8 mouse cellular contexts compared by ENCODE assay signal in genomic region chr11:48771691-48772090, GRCm38 (mm10). TPM values are rescaled to one million over a fixed set of nuclear protein-coding genes. Genes with fewer than 3 reads are reported as not detected.
A peak's percentile ranks its signal among the peaks of the same experiment; 100 is the strongest.
DNase-seq lines count a peak whose midpoint lies in the region; ATAC-seq and TF ChIP-seq lines count a peak whose summit lies in the region.

No protein-coding gene starts in this region.

- H3K4me1 ChIP-seq in kidney, postnatal 0 days (replicated peaks; ENCODE audit: insufficient read depth, low read length) = no peaks in the 10 kb centered on the region
- H3K4me1 ChIP-seq in CH12.LX (ENCODE audit: control insufficient read depth in 1 of 2, insufficient read depth in 2 of 2) = peaks cover 9 to 21% of the 10 kb centered on the region in 2 experiments
- no peaks in the 10 kb centered on the region; the same call in 1 of the 2 replicates for H3K4me1 ChIP-seq in lung, postnatal 0 days (ENCODE audit: insufficient read depth, low read depth, low read length)

- H3K4me3 ChIP-seq in kidney, postnatal 0 days (replicated peaks; ENCODE audit: low read depth, low read length) = no peak overlapping the region
- H3K4me3 ChIP-seq in CH12.LX (replicated peaks in 1 of 3; ENCODE audit: low read depth in 2 of 3, low read length in 2 of 3, poor library complexity in 1 of 3) = no peak overlapping the region
- no peak overlapping the region for H3K4me3 ChIP-seq in lung, postnatal 0 days (ENCODE audit: low read depth, low read length)

- WGBS in kidney, postnatal 0 days = 14% methylated on average over 2 of the region's 2 CpGs
- WGBS in lung, postnatal 0 days = 14% methylated on average over 2 of the region's 2 CpGs

- TF ChIP-seq EP300 in CH12.LX (IDR thresholded peaks at IDR 0.05; ENCODE audit: low read length) = no peak
- no peak for TF ChIP-seq EP300 in lung, postnatal 0 days (IDR thresholded peaks at IDR 0.05)

- H3K9me3 ChIP-seq in kidney, postnatal 0 days (replicated peaks; ENCODE audit: low read length) = no peaks in the 10 kb centered on the region
- no peaks in the 10 kb centered on the region for H3K9me3 ChIP-seq in CH12.LX (replicated peaks; ENCODE audit: low read length)
- H3K9me3 ChIP-seq in lung, postnatal 0 days (ENCODE audit: low read length) = no peaks in the 10 kb centered on the region

- peak; percentile 63 for TF ChIP-seq RAD21 in CH12.LX (IDR thresholded peaks at IDR 0.05; ENCODE audit: low read depth, low read length)

- H3K79me2 ChIP-seq in CH12.LX (replicated peaks; ENCODE audit: control insufficient read depth, extremely low read depth, insufficient read depth, poor library complexity, severe bottlenecking) = no peaks in the 10 kb centered on the region

- no peak for TF ChIP-seq POLR2A in CH12.LX (IDR thresholded peaks at IDR 0.05; ENCODE audit: low read depth, low read length)

- no peaks in the 10 kb centered on the region for H3K36me3 ChIP-seq in kidney, postnatal 0 days (ENCODE audit: insufficient read depth, low read length)
- no peaks in the 10 kb centered on the region for H3K36me3 ChIP-seq in CH12.LX (replicated peaks in 1 of 2; ENCODE audit: control insufficient read depth in 1 of 2, insufficient read depth in 1 of 2, low read length in 1 of 2)
- no peaks in the 10 kb centered on the region for H3K36me3 ChIP-seq in lung, postnatal 0 days (ENCODE audit: insufficient read depth, low read length)

- no peak overlapping the region for H3K9ac ChIP-seq in kidney, postnatal 0 days (ENCODE audit: low read depth, low read length)
- no peak overlapping the region for H3K9ac ChIP-seq in CH12.LX (ENCODE audit: insufficient read depth, low read depth)
- no peak overlapping the region for H3K9ac ChIP-seq in lung, postnatal 0 days (replicated peaks; ENCODE audit: low read depth)

- in situ Hi-C loops in CH12.LX (cut with MboI; ENCODE audit: low pct_ligation_motif_present, low pct_unique_long_range_greater_than_20kb, low sequenced_read_pairs) = loop anchor here (25.0 kb wide), 1 partner anchor 509 kb away; no protein-coding TSS in a partner anchor

- TF ChIP-seq CTCF in kidney, postnatal 0 days (IDR thresholded peaks at IDR 0.05; ENCODE audit: low read depth) = peak; percentile 81
- peak; percentile 69 to 87 for TF ChIP-seq CTCF in CH12.LX (conservative IDR thresholded peaks at IDR 0.05 in 1 of 2, IDR thresholded peaks at IDR 0.05 in 1 of 2; ENCODE audit: low read depth in 2 of 2, low read length in 2 of 2)
- TF ChIP-seq CTCF in lung, postnatal 0 days (IDR thresholded peaks at IDR 0.05) = peak; percentile 72

- H3K4me2 ChIP-seq in kidney, postnatal 0 days (ENCODE audit: low read length) = no peak overlapping the region
- no peak overlapping the region for H3K4me2 ChIP-seq in CH12.LX (ENCODE audit: insufficient read depth, low read depth, poor library complexity, severe bottlenecking)
- no peak overlapping the region for H3K4me2 ChIP-seq in lung, postnatal 0 days (replicated peaks; ENCODE audit: low read depth, low read length)

- dilution Hi-C loops in CH12.LX (cut with MboI; ENCODE audit: extremely low pct_ligation_motif_present, extremely low pct_unique_long_range_greater_than_20kb, low sequenced_read_pairs) = no loop called here

- no peak for ATAC-seq in kidney, postnatal 0 days (replicated peaks; ENCODE audit: low FRiP score, low read depth)
- ATAC-seq in lung, postnatal 0 days = no peak
- no peak for ATAC-seq in inflammation-experienced regulatory T-cells, adult 6 months

- DNase-seq in kidney, postnatal 0 days (ENCODE audit: low spot score) = peak; percentile 65
- DNase-seq in kidney, postnatal 14 days = no peak
- DNase-seq in CH12.LX (ENCODE audit: extremely low read depth) = peak; percentile 59
- peak; percentile 55 for DNase-seq in T-cell, adult 2 months (ENCODE audit: low spot score)
- DNase-seq in lung, postnatal 0 days (ENCODE audit: low spot score) = peak; percentile 59
- no peak for DNase-seq in cerebellum, adult 11-12 months
- DNase-seq in layer of hippocampus, adult 9-11 months = no peak

- no peak overlapping the region for H3K27ac ChIP-seq in kidney, postnatal 0 days
- H3K27ac ChIP-seq in CH12.LX (ENCODE audit: insufficient read depth, low read depth) = no peak overlapping the region
- no peak overlapping the region for H3K27ac ChIP-seq in lung, postnatal 0 days (ENCODE audit: low read length)

- H3K27me3 ChIP-seq in kidney, postnatal 0 days (ENCODE audit: insufficient read depth, low read length) = no peaks in the 10 kb centered on the region
- H3K27me3 ChIP-seq in CH12.LX (replicated peaks) = no peaks in the 10 kb centered on the region
- H3K27me3 ChIP-seq in lung, postnatal 0 days (replicated peaks; ENCODE audit: insufficient read depth, low read length) = no peaks in the 10 kb centered on the region

TF ChIP-seq in CH12.LX, 34 proteins besides CTCF, POLR2A, EP300 and RAD21:
- no peak for TF ChIP-seq ETS1 (conservative IDR thresholded peaks at IDR 0.05; ENCODE audit: low read depth, low read length)
- no peak for TF ChIP-seq KAT2A (IDR thresholded peaks at IDR 0.05; ENCODE audit: insufficient replicate concordance, low read length)
- TF ChIP-seq SMC3 (IDR thresholded peaks at IDR 0.05; ENCODE audit: low read depth, low read length) = peak; percentile 72
- no peak for TF ChIP-seq ZMIZ1 (IDR thresholded peaks at IDR 0.05; ENCODE audit: low read depth, low read length)
- TF ChIP-seq POLR2AphosphoS2 (IDR thresholded peaks at IDR 0.05; ENCODE audit: low read depth, low read length) = no peak
- no peak for TF ChIP-seq E2F4 (IDR thresholded peaks at IDR 0.05; ENCODE audit: insufficient replicate concordance, low read depth, low read length)
- no peak for TF ChIP-seq BHLHE40 (IDR thresholded peaks at IDR 0.05; ENCODE audit: low read depth, low read length)
- TF ChIP-seq ZNF384 (IDR thresholded peaks at IDR 0.05; ENCODE audit: low read depth, low read length) = peak; percentile 98
- TF ChIP-seq CHD2 (IDR thresholded peaks at IDR 0.05; ENCODE audit: low read length) = no peak
- no peak for TF ChIP-seq NRF1 (IDR thresholded peaks at IDR 0.05; ENCODE audit: low read depth, low read length)
- no peak for TF ChIP-seq PAX5 (IDR thresholded peaks at IDR 0.05; ENCODE audit: low read length)
- 0 out of 2 replicates have a peak, but pooled peaks have one; percentile 36 for TF ChIP-seq MYC (IDR thresholded peaks at IDR 0.05; ENCODE audit: low read depth, low read length)
- TF ChIP-seq MAZ (IDR thresholded peaks at IDR 0.05; ENCODE audit: low read depth, low read length) = no peak
- no peak for TF ChIP-seq RCOR1 (conservative IDR thresholded peaks at IDR 0.05; ENCODE audit: low read depth, low read length)
- TF ChIP-seq ZKSCAN1 (IDR thresholded peaks at IDR 0.05; ENCODE audit: borderline replicate concordance, low read depth, low read length) = no peak
- no peak for TF ChIP-seq ZC3H11A (IDR thresholded peaks at IDR 0.05; ENCODE audit: low read depth, low read length)
- no peak for TF ChIP-seq GABPA (IDR thresholded peaks at IDR 0.05; ENCODE audit: insufficient replicate concordance, low read depth, low read length)
- TF ChIP-seq MAFK (IDR thresholded peaks at IDR 0.05; ENCODE audit: insufficient replicate concordance, low read length) = no peak
- no peak for TF ChIP-seq USF2 (conservative IDR thresholded peaks at IDR 0.05; ENCODE audit: low read depth, low read length)
- TF ChIP-seq IRF4 (IDR thresholded peaks at IDR 0.05; ENCODE audit: low read depth, low read length) = no peak
- no peak for TF ChIP-seq MEF2A (IDR thresholded peaks at IDR 0.05; ENCODE audit: borderline replicate concordance, low read depth, low read length)
- TF ChIP-seq HCFC1 (IDR thresholded peaks at IDR 0.05; ENCODE audit: low read depth, low read length) = no peak
- TF ChIP-seq ELF1 (IDR thresholded peaks at IDR 0.05; ENCODE audit: low read depth, low read length) = no peak
- no peak for TF ChIP-seq TCF12 (IDR thresholded peaks at IDR 0.05; ENCODE audit: low read depth, low read length)
- no peak for TF ChIP-seq CHD1 (IDR thresholded peaks at IDR 0.05; ENCODE audit: low read depth, low read length)

RNA-seq across cellular contexts. Expression of gene Rack1, which starts 28.4 kb away (rescaled TPM):
- 732 and 795 TPM in 2 replicates for polyA plus RNA-seq in kidney, postnatal 0 days (2015; fragmentation: Nextera tagmentation; extraction: Ambion mirVana)
- total RNA-seq in CH12.LX (2012; rRNA removed) (5,582 and 6,330 TPM in 2 replicates), CH12.LX (2014; rRNA removed) (4,885 and 5,265 TPM in 2 replicates)
- polyA plus RNA-seq in CH12.LX (2012; ENCODE audit: insufficient read length, low read depth) = 3,744 and 4,313 TPM in 2 replicates
- 404 and 434 TPM in 2 replicates for polyA plus RNA-seq in lung, postnatal 0 days (2015; fragmentation: Nextera tagmentation; extraction: Ambion mirVana)
- polyA plus RNA-seq in inflammation-experienced regulatory T-cells, adult 6 months (2017; shearing (Covaris generic)) = 1,000 to 10,000 TPM; 1,163 to 1,603 (median 1,351) TPM

RNA-seq across cellular contexts. Expression of gene Trim41, which starts 45.5 kb away (rescaled TPM):
- polyA plus RNA-seq in kidney, postnatal 0 days (2015; fragmentation: Nextera tagmentation; extraction: Ambion mirVana) = 5.2 and 5.3 TPM in 2 replicates
- 30.2 and 36.0 TPM in 2 replicates for total RNA-seq in CH12.LX (2012; rRNA removed)
- 18.8 and 20.9 TPM in 2 replicates for total RNA-seq in CH12.LX (2014; rRNA removed)
- 51.6 and 63.7 TPM in 2 replicates for polyA plus RNA-seq in CH12.LX (2012; ENCODE audit: insufficient read length, low read depth)
- polyA plus RNA-seq in lung, postnatal 0 days (2015; fragmentation: Nextera tagmentation; extraction: Ambion mirVana) = 4.3 and 5.1 TPM in 2 replicates
- 1 to 10 TPM; 2.5 to 4.6 (median 3.3) TPM for polyA plus RNA-seq in inflammation-experienced regulatory T-cells, adult 6 months (2017; shearing (Covaris generic))

RNA-seq across cellular contexts. Expression of gene Trim7, which starts 54.2 kb away (rescaled TPM):
- polyA plus RNA-seq in kidney, postnatal 0 days (2015; fragmentation: Nextera tagmentation; extraction: Ambion mirVana) = 10.2 and 10.5 TPM in 2 replicates
- total RNA-seq in CH12.LX (2012; rRNA removed) (20.8 and 34.6 TPM in 2 replicates), CH12.LX (2014; rRNA removed) (9.2 and 9.5 TPM in 2 replicates)
- 11.6 and 15.1 TPM in 2 replicates for polyA plus RNA-seq in CH12.LX (2012; ENCODE audit: insufficient read length, low read depth)
- 1.2 and 1.6 TPM in 2 replicates for polyA plus RNA-seq in lung, postnatal 0 days (2015; fragmentation: Nextera tagmentation; extraction: Ambion mirVana)
- polyA plus RNA-seq in inflammation-experienced regulatory T-cells, adult 6 months (2017; shearing (Covaris generic)) = 1 to 10 TPM in 2 of 3 experiments, under 1 TPM in 1; 0.58 to 2.1 (median 1.1) TPM

RNA-seq across cellular contexts. Expression of gene Gm12184, which starts 54.8 kb away (rescaled TPM):
- 4.4 and 10.3 TPM in 2 replicates for polyA plus RNA-seq in kidney, postnatal 0 days (2015; fragmentation: Nextera tagmentation; extraction: Ambion mirVana)
- total RNA-seq in CH12.LX (2012; rRNA removed) = 6.8 and 7.1 TPM in 2 replicates
- total RNA-seq in CH12.LX (2014; rRNA removed) = 51.6 and 61.0 TPM in 2 replicates
- 5.6 and 17.1 TPM in 2 replicates for polyA plus RNA-seq in CH12.LX (2012; ENCODE audit: insufficient read length, low read depth)
- 4.4 and 5.5 TPM in 2 replicates for polyA plus RNA-seq in lung, postnatal 0 days (2015; fragmentation: Nextera tagmentation; extraction: Ambion mirVana)
- 1 to 10 TPM; 1.3 to 2.8 (median 2.5) TPM for polyA plus RNA-seq in inflammation-experienced regulatory T-cells, adult 6 months (2017; shearing (Covaris generic))

Comparison
In these comparisons a context has a peak if more than half of its experiments do, and no peak if none do; other contexts are left out.
1. DNase-seq: peak in kidney, postnatal 0 days (single experiment), CH12.LX (single experiment), T-cell, adult 2 months (single experiment) and lung, postnatal 0 days (single experiment); none in kidney, postnatal 14 days (single experiment), cerebellum, adult 11-12 months (single experiment) and layer of hippocampus, adult 9-11 months (single experiment).
2. Peak in every context shown above with its lines, with median percentiles within 50 percentile points of each other: CTCF ChIP-seq.